Mouse (Mus musculus) midbrain, postnatal 0 days (tissue): ENCODE data around the gene Ubtd1. TPM values are rescaled to one million over a fixed set of nuclear protein-coding genes. Genes with fewer than 3 reads are reported as not detected.

Experiments used
- ATAC-seq: fragments of 200-750 bp; cut with Nextera tagmentation; 2 replicates; pipeline ENCODE4 v1.8.0; 2017; ENCODE audit warnings: moderate number of reproducible peaks, mild to moderate bottlenecking, moderate TSS enrichment, moderate library complexity; ENCODE audit not compliant: low FRiP score
- DNase-seq: peaks from one replicate; pipeline ENCODE4 v3.0.0-alpha.2; 2015; ENCODE audit warnings: low spot score
- H3K27ac ChIP-seq: fragments of 300-500 bp; sonication (generic); 2 replicates; pipeline ENCODE4 v1.5.1; 2014; ENCODE audit warnings: low read depth, mild to moderate bottlenecking, low read length, mixed read lengths
- H3K27me3 ChIP-seq: fragments of 300-500 bp; sonication (generic); 2 replicates; pipeline ENCODE4 v1.6.1; 2014; ENCODE audit warnings: low read length, control low read depth, mixed read lengths; ENCODE audit not compliant: insufficient read depth
- H3K36me3 ChIP-seq: fragments of 300-500 bp; sonication (generic); 2 replicates; pipeline ENCODE4 v1.6.1; 2014; ENCODE audit warnings: low read length, control low read depth, mixed read lengths; ENCODE audit not compliant: insufficient read depth
- H3K4me1 ChIP-seq: fragments of 300-500 bp; sonication (generic); 2 replicates; pipeline ENCODE4 v1.6.1; 2014; ENCODE audit warnings: mild to moderate bottlenecking, control low read depth, antibody characterized with exemption, low read length, mixed read lengths; ENCODE audit not compliant: insufficient read depth
- H3K4me2 ChIP-seq: fragments of 300-500 bp; sonication (generic); 2 replicates; pipeline ENCODE4 v1.6.1; 2014; ENCODE audit warnings: low read depth, mild to moderate bottlenecking, low read length, mixed read lengths; ENCODE audit not compliant: poor library complexity, severe bottlenecking
- H3K4me3 ChIP-seq: fragments of 300-500 bp; sonication (generic); 2 replicates; pipeline ENCODE4 v1.5.1; 2014; ENCODE audit warnings: low read depth, mild to moderate bottlenecking, low read length, moderate library complexity
- H3K9ac ChIP-seq: fragments of 300-500 bp; sonication (generic); replicated peaks from 2 replicates; pipeline ENCODE4 v1.6.1; 2014; ENCODE audit warnings: mild to moderate bottlenecking, low read length, moderate library complexity, mixed read lengths; ENCODE audit not compliant: poor library complexity, severe bottlenecking
- H3K9me3 ChIP-seq: fragments of 300-500 bp; sonication (generic); 2 replicates; pipeline ENCODE4 v1.6.1; 2016; ENCODE audit warnings: low read length, control low read depth
- CTCF ChIP-seq: IDR thresholded peaks from 2 replicates; pipeline ENCODE4 v1.5.1; 2016; ENCODE audit warnings: antibody characterized with exemption, mild to moderate bottlenecking
- WGBS: fragments of 180-500 bp; shearing (Covaris S2); extraction: QIAGEN DNeasy Blood & Tissue Kit; methylation state at CpG from one replicate; pipeline ENCODE4 v1.1.7; 2014; 5-methylcytosine and 5-hydroxymethylcytosine counted together
- polyA plus RNA-seq: library from polyadenylated mRNA; unstranded; fragments of >200 nt; fragmentation: Nextera tagmentation; extraction: Ambion mirVana; gene quantifications from 2 replicates; pipeline ENCODE4 v1.2.1, GENCODE M21; 2015
- total RNA-seq: library from RNA; depleted of rRNA; stranded (reverse); fragments of >200 nt; gene quantifications from 2 replicates; pipeline ENCODE4 v1.2.3, GENCODE M21; 2014; rRNA removed

Ubtd1 gene
- total RNA-seq (17.5 and 22.1 TPM in 2 replicates), polyA plus RNA-seq (12.2 and 12.8 TPM in 2 replicates)

DNA sequence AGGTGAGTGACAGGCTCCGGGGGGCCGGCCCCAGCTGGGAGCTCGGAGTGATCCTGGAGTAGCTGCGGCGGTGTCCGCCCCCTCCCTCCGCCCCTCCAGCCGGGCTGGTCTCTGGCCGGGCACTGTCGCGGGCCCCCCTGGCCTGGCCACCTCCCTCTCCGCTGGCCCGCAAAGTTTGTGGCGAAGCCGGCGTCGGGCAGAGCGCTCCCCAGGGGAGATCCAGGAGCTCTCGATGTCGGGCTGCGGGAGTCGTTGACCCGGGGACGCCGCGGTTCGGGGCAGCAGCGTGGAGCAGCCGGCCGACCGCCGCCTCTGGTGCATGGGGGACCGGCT, at the start of gene Ubtd1:
Gene Ubtd1, plus strand, starts transcription at position 169 of the 333 bp plus-strand sequence.
- ATAC-seq (no peak), DNase-seq (no peak)
- Histone ChIP-seq H3K4me1 (no peaks in the 10 kb centered on the region), H3K36me3 (no peaks in the 10 kb centered on the region), H3K27me3 (0 out of 2 replicates have a peak, but pooled peaks cover 4% of the 10 kb centered on the region), H3K9me3 (no peaks in the 10 kb centered on the region), H3K27ac (peak within 1 kb of the TSS; percentile 80), H3K4me3 (peak within 1 kb of the TSS; percentile 86), H3K9ac (peak within 1 kb of the TSS; percentile 76), H3K4me2 (peak within 1 kb of the TSS; percentile 99)
- TF ChIP-seq CTCF = no peak
- 0% methylated on average over 22 of the region's 33 CpGs for WGBS

DNA sequence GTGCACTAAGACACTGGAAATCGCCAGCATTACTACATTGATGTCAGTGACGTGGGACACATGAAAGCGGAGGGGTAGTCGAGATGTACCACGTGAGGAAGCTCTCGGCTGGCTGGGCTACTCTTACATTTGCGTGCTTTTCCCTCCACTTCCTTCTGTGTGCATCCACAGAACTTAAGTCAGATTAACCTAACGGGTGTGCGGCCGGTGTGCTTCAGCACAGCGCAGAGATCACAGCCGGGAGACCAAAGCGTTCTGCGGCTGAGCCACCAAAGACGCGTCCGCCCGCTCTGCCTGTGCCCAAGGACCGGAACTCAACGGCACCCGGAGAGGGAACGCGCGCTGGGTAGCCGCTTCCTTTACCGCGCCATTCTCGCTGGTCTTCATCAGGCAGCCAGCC, 48.9 kb upstream of the Ubtd1 start:
- WGBS = under 1% methylated on average over 28 of the region's 28 CpGs
- peak overlapping the region; percentile 85 for H3K4me3 ChIP-seq
- no peak for TF ChIP-seq CTCF
- peaks cover 15% of the 10 kb centered on the region for H3K36me3 ChIP-seq
- H3K27ac ChIP-seq = peak overlapping the region; percentile 67
- DNase-seq (peak; percentile 30), ATAC-seq (peak; percentile 18)
- H3K4me1 ChIP-seq = peaks cover 7% of the 10 kb centered on the region; the same call in 1 of the 2 replicates
- peak overlapping the region; percentile 86 for H3K4me2 ChIP-seq
- peak overlapping the region; percentile 71 for H3K9ac ChIP-seq
- H3K27me3 ChIP-seq = no peaks in the 10 kb centered on the region
- no peaks in the 10 kb centered on the region for H3K9me3 ChIP-seq

DNA sequence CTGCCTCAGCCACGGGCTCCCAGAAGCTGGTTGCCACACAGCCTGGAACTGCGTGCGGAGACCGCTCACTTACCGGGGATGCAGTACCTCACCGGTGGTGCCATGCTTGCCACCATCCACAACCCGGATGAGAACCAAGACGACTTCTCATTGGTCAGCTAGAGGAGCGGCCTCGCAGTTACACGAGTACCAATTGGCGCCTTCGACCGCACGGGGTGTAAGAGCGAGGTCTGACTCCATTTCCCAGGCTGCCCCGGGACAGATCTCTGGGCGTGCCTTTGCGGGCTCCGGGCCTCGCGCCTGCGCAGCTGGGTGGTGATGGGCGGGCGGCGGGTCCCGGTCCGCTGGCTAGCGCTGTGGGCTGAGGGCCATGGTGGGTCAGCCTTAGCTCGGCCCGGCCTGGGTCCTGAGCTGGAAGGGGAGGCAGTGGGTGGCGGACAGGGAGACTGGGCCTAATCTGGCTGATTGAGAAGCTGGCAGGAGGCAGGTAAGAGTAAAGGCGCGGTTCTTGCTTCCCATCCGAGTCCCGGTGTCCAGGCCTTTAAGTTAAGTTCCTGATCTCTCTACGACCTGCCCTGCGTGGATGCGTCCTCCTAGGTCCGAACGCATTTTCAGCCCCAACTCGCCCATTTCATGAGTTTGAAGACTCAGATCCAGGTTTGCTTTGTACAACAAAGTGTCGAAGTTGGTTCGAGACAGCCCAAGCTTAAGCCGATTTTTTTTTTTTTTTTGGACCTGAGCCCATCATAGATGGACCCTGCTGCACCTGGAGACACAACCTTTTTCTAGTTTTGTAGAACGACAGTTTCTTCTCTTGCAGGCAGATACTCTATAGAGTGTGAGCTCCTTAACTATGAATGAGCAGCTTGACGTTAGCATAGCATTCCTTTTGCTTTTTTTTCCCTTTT, 48.1 kb upstream of the Ubtd1 start, which contains the start of the genes Exosc1 and Zdhhc16:
Gene Exosc1, minus strand, starts transcription at position 245 of the 908 bp plus-strand sequence.
Gene Zdhhc16, plus strand, starts transcription at position 302 of the 908 bp plus-strand sequence.
- DNase-seq (peak; percentile 99), ATAC-seq (peak; percentile 100)
- Histone ChIP-seq H3K36me3 (peaks cover 19% of the 10 kb centered on the region), H3K9ac (peak within 1 kb of the TSS; percentile 72), H3K9me3 (no peaks in the 10 kb centered on the region), H3K27me3 (no peaks in the 10 kb centered on the region), H3K27ac (peak within 1 kb of the TSS; percentile 67), H3K4me1 (peaks cover 7% of the 10 kb centered on the region; the same call in 1 of the 2 replicates), H3K4me3 (peak within 1 kb of the TSS; percentile 85), H3K4me2 (peak within 1 kb of the TSS; percentile 86)
- no peak for TF ChIP-seq CTCF
- WGBS = under 1% methylated on average over 47 of the region's 47 CpGs

DNA sequence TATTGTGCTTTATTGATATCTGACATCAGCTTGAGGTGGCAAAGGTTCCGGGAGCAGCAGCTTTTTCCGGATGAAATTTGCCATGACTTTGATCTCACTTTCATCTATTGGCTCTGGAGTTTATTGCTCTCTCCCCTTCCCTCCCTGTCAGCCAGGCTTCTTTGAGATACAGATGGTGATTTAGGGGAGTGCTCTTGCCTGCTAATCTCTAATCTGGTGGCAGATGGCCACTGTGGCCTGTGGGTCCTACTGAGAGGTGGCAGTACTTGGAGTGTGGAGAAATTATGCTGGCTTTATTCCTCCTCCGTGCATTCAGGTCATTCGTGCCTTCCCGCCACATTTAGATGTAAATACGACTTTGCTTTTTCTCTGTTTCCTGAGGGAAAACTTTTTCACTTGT, 47.4 kb upstream of the Ubtd1 start:
- Histone ChIP-seq H3K9me3 (no peaks in the 10 kb centered on the region), H3K4me3 (peak overlapping the region; percentile 85), H3K4me1 (peaks cover 7% of the 10 kb centered on the region; the same call in 1 of the 2 replicates), H3K27ac (no peak overlapping the region), H3K4me2 (peak overlapping the region; percentile 67), H3K9ac (peak overlapping the region; percentile 72), H3K36me3 (peaks cover 18% of the 10 kb centered on the region), H3K27me3 (no peaks in the 10 kb centered on the region)
- no peak for TF ChIP-seq CTCF
- DNase-seq (peak; percentile 18), ATAC-seq (no peak)
- WGBS = 19% methylated on average over 6 of the region's 6 CpGs

DNA sequence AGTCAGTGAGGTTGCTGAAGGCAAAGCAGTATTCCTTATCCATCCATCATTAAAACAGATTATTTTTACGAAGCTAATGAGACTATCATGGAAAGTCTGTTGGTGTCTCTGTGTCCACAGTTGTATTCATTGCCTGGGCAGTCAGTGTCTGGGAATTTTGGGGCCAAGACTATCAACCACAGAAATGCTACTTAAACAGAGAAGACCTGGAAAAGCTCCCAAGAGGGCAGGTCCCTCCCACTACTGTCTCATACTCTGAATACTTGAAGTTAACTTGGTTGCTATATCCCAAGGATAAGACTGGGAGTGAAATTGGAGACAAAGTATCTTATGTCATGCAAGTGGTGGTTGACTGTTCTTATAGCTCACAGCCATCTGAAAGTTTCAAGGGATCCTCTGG, 45.6 kb upstream of the Ubtd1 start:
- Histone ChIP-seq H3K9ac (no peak overlapping the region), H3K4me2 (no peak overlapping the region), H3K27ac (no peak overlapping the region), H3K4me3 (no peak overlapping the region), H3K9me3 (no peaks in the 10 kb centered on the region), H3K36me3 (peaks cover 23% of the 10 kb centered on the region), H3K4me1 (peaks cover 7% of the 10 kb centered on the region; the same call in 1 of the 2 replicates), H3K27me3 (no peaks in the 10 kb centered on the region)
- 95% methylated on average over 1 of the region's 1 CpGs for WGBS
- DNase-seq = no peak
- TF ChIP-seq CTCF = no peak
- no peak for ATAC-seq

DNA sequence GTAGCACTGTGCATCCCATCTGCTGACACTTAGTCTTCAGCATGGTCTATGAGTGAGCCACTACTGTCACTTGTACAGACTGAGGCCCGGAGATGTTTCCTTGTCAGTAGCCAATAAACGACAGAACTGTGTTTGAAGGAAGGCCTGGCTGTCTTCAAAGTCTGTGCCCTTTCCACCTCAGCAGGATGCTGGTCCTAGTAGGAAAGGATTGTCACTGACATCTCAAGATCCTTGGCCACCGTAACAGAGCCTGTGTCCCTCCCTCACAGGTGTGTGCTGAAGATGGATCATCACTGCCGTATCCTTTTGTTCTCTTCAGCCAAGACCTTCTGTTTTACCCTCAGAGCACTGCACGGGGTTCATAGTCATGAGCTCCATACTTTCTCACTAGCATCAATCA, 43.0 kb upstream of the Ubtd1 start:
- 91% methylated on average over 5 of the region's 5 CpGs for WGBS
- H3K27ac ChIP-seq = no peak overlapping the region
- no peak for DNase-seq
- H3K9me3 ChIP-seq = no peaks in the 10 kb centered on the region
- no peaks in the 10 kb centered on the region for H3K27me3 ChIP-seq
- no peak for ATAC-seq
- H3K4me1 ChIP-seq = peaks cover 7% of the 10 kb centered on the region; the same call in 1 of the 2 replicates
- H3K4me2 ChIP-seq = no peak overlapping the region
- H3K9ac ChIP-seq = no peak overlapping the region
- H3K4me3 ChIP-seq = no peak overlapping the region
- no peak for TF ChIP-seq CTCF
- H3K36me3 ChIP-seq = peaks cover 43% of the 10 kb centered on the region
